Mouse (Mus musculus): ENCODE measurements around the gene Myo1g. TPM values are rescaled to one million over a fixed set of nuclear protein-coding genes. Genes with fewer than 3 reads are reported as not detected.

The Myo1g gene
- total RNA-seq, 2 experiments from 2014 or later, result 0.48 to 0.74 TPM

DNA sequence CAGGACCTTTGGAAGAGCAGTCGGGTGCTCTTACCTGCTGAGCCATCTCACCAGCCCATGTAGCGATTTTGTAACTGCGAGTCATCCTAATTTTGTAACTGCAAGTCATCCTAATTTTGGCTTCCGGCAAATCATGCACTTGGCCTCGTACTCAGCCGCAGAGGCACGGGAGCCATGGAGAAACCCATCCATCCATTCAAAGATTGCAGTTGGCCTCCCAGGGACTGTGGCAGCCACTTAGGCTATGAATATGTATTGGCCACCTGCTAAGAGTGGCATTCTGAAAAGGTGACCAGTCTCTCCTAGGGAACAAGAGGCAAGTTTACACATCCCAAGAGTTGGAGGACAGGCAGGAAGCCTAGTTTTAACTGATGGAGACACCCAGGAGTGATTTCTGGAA, 31.5 kb downstream of the Myo1g start:
- DNase-seq (ENCODE audit: low spot score in 2 of 2), result no peak

DNA sequence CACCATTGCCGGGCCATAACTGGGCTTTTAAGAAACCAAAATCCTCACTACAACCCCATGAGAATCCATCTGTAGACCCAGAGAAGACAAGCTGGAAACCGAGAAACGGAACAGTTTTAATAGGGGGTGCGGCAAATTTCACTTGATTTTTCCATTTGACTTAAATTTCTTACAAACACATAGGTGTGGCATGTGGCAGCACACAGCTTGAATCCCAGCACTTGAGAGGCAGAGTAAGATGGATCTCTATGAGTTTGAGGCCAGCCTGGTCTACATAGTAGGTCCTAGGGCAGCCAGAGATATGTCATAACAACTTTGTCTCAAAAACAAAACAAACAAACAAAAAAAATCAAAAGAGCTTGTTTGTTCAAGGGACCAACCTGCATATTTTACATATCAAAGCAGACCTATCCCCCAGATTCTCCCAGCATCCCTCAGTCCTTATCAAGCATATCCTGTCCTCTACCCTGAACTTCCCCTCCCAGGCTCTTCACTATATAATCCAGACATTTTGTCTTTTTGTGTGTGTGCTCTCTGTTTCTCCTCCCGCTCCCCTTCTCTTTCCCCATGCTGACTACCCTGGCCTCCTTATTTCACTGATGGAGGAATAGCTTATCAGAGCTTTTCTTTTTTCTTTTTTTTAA, 32.6 kb downstream of the Myo1g start:
- DNase-seq (ENCODE audit: low spot score in 2 of 2), result no peak

DNA sequence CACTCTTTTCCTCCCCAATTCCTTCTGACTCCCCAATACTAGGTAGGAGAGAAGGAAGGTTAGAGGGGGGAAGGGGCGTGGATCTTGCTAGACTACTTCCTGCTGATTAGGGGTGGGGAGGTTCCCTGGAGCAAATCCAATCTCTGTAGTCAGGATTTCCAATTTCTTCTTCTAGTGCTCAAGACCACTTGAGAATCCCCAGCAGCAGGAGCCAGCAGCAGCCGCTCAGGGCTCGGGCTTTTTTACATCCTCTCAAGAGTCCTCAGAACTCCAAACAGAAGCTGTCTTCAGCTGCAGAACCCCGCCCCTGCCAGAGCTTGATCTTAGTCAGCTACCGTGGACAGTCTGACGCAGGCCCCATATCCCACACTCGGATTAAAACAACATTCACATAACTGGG, 33.3 kb downstream of the Myo1g start:
- no peak for DNase-seq (ENCODE audit: low spot score in 2 of 2)

DNA sequence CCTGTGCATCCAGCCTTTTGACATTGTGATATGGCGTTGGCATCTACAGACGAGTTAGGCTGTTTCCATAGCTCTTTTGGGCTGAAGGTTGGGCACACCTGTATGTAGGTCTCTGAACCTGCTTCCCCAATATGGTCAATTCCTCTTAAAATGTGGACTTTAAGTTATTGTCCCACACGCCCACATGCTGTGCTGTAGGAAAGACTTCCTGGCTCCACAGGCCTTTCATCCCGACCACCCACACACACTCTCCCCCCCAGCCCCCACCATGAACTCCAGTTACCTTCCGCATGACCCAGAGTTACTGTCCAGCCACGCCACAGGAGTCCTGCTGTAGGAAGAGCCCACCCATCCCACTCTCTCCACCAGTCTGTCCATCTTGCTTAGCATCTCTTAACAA, 33.8 kb downstream of the Myo1g start:
- DNase-seq (ENCODE audit: low spot score in 2 of 2), result no peak

DNA sequence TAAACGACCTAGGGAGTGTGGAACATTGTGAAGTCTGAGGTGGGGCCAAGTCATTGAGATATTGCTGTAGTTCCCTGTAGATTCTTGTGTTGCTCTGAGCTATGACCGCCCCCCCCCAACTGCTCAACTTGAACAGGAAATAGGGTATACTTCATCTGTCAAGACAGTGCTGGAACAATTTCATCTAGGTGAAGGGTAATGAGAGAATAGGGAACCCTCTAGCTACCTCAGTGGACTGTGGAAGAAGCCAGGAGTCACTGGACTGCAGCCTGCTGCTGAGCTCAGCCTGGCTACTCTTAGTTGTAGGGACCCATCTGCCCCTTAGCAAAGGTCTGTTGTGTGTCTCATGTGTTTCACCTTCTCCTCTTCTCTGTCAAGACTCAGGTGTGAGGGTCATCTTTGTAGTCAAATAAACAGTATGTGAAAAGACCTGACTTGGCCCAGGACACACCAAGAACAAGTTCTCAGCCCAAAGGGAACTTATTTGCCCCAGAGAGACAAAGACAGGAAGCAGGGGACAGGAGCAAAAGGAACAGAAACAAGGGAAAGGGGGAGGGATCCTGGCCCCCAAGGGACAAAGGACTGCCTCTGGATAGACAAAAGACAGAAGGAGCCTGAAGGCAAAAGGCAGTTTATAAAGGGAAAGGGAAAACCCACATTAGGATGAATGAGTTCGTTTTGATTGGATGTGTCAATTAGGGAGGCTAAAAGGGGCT, 36.4 kb downstream of the Myo1g start:
- no peak for DNase-seq (ENCODE audit: low spot score in 2 of 2)

DNA sequence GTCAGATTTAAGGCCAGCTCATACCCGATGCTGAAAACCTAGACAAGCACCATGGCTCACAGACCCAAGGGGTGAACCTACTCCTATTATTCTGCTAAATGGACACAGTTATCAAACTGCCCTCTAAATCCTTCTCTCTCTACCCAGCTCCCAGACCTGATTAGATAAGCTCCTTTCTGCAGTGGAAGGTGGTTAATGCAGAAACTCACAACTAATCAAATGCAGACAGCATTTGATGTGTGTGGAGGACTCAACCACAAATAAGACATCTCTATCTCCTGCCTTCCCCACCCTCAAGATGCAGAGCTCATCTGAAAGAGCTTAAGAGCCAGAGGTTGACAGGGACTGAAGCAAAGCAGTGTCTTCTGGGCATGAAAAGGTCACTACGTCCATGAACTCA, 37.7 kb downstream of the Myo1g start:
- DNase-seq (ENCODE audit: low spot score in 2 of 2), result no peak

DNA sequence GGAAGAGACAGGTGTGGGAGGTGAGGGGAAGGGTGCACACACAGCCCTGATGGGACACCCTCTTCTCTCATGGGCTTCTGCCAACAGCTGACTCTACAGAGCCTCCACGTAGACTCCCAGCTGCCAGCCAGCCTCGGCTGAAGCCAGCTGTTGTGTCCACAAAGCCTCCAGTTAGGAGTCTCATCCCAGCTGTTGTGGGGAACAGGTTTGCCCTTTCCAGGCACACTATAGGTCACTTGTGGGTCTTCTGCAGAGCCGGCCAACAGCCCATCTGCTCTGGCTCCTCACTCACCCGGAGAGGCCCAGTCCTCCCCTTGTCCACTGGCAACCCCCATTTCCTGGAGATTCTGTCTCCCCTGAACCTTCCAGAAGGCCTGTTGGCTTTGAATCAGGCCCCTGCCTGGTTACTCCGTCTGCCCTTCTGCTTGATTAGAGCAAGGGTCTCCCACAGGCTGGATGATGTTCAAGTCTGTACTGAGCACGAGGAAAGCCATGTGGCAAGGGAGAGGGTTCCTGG, 39.0 kb downstream of the Myo1g start:
- DNase-seq (ENCODE audit: low spot score in 2 of 2), result no peak

DNA sequence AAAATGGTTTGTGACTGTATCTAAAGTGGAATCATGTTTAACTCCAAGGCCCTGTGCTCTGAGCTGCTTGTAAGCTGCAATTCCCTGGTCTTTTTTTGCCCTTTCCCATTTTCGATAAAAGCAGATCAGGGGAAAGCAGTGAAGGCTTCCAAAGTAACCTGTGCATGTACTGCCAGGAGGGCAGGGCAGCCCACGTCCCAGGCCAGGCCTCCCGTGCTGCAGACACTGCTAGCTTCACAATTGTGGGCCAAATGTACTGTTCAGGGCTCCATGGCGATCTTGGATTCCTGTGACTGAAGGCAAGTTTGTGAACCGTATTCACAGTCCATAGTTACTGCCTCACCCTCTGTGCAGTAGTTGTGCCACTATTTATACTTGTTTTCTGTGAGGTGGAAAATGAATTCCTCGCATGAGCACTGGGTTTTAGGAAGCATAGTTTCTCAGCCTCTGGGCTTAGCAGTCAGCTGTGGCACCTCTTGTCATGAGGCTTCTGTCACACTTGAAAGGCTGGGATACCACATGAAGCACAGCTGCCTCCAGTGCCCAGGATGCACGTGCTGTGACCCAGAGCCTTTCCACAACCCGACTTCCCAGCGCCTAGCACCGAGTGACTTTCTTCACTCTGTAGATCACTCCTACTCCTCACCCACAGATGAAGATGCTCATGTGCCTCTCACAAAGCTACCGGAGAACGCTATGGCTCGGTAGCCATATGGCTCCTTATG, 39.9 kb downstream of the Myo1g start:
- DNase-seq (ENCODE audit: low spot score in 2 of 2), result no peak

DNA sequence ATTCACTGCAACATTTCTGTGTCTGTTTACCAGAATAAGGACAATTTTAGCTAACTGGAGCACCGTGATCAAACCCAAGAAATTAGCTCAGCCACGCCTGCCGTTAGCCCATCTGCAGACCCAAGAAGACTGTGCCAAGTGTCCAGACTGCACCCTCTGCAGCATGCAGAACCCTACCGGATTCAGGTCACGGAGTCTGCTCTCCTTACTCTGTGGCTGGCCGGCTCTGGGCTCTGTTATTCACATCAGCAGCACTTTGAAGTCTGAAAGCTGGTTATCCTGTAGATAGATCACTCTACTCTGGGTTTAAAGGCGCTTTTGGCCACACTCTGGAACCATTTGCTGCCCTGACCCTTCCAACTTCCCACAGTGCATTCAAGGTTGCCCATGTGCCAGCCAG, 40.6 kb downstream of the Myo1g start:
- no peak for DNase-seq (ENCODE audit: low spot score in 2 of 2)

DNA sequence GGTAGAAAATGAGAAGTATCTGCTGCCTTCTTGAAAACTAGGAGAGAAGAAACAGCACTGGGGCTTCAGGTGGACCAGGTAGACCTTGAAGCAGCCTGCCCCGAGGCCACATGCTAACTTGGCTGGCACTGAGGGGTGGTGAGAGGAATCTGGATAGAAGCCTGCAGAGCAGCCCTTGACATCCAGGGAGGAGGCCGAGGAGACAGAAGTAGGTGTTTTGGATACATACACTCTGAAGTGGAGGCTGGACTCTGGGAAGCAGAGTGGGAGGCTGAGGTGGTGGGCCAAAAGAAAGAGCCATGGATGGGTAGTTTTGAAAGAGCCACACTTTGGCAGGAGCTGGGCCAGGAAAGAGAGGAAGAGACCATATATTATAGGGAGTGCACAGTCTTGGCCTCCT, 41.5 kb downstream of the Myo1g start:
- no peak for DNase-seq (ENCODE audit: low spot score in 2 of 2)

DNA sequence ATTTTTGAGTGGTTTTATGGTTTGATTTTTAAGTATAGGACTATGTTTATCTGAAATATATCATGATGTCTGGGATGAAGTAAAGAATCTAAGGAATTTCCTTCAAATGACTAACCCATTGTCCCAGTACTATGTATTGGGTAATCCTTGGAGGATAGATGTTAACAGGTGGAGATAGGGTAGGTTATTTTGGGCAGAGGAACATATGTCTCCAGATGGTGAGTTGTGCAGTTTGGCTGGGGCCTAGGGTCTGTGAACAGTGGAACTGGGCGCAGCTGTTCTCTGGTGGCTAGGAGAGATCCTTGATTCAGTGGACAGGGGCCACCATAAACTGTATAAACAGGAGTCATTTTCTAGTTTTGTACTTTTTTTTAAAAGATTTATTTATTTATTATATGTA, 43.4 kb downstream of the Myo1g start:
- DNase-seq (ENCODE audit: low spot score in 2 of 2), result no peak

DNA sequence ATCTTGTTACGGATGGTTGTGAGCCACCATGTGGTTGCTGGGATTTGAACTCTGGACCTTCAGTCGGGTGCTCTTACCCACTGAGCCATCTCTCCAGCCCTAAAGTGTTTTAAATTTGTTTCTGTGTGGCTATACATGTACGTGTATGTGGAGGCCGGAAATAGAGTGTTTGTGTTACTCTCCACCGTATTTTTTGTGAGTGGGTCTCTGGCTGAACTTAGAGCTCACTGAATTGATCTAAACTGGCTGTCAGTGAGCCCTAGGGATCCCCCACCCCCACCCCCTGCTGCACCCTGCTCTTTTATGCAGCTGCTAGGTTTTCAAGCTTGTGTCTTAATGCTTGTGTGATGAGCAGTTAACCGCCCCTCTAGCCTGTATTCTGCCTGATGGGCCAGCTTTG, 43.9 kb downstream of the Myo1g start:
- DNase-seq (ENCODE audit: low spot score in 2 of 2), result no peak

DNA sequence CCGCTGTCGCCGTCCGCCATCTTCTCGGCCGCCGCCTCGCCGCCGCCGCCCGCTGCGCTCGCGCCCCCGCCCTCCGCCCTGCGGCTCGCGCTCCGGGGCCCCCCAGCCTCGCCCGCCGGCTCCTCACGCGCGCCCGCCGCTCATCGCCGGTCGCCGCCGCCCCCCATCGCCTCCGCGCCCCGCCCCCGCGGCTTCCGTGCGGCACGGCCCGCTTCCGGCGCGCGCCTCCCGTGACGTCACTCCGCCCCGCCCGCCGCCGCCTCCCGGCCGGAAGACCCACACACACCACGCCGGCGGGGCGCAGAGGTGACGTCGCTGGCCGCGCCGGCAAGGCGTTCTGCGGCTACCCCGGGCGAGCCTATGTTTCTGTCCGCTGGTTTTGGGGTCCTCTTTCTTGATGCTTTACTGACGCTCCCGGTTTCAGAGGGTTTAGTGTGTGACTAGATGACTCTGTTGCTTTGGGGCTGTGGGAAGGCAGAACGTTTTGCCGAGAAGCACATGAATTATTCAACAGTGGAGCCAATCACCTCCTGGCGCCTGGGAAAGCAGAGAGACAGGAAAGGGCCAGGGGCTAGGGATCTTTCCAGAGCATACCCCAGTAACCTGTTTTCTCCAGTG, 44.8 kb downstream of the Myo1g start, which contains the start of gene Purb:
Gene Purb (minus strand): TSS at position 51 of the 618 bp plus-strand sequence.
- DNase-seq (ENCODE audit: low spot score in 2 of 2), result peak; percentile 90 to 91

DNA sequence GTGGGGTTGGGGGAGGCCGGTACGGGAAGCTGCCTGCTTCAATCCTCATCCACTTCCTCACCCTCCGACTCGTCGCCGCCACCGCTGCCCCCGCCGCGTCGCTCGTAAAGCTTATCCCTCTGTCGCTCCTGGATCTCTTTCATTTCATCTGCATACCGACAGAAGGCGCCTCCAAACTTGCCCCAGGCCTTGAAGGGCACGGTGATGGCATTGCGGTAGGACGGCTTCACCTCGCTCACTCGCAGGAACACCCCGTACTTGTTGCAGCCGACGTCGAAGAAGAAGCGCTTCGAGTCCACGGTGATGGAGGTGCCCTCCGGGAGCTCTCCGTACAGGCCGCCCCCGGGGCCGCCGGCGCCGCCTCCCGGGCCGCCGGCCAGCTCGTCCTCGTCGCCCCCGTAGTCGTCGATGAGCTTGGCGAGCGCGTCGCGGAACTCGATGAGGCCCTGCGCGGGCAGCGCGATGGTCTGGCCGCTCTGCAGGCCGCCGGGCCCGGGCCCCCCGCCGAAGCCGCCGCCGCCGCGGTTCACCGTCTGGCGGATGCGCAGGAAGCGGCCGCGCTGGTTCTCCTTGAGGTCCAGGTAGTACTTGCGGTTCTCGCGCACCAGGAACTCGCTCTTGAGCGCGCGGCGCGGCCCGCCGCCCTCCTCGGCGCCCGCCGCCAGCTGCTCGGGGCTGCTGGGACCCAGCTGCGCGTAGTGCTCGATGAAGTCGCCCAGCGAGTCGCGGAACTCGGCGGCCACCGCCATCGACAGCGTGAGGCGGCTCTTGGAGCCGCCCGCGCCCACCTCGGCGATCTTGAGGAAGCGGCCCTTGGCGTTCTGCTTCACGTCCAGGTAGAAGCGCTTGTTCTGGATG, 45.7 kb downstream of the Myo1g start:
- DNase-seq (ENCODE audit: low spot score in 2 of 2), result peak; percentile 39 to 57

DNA sequence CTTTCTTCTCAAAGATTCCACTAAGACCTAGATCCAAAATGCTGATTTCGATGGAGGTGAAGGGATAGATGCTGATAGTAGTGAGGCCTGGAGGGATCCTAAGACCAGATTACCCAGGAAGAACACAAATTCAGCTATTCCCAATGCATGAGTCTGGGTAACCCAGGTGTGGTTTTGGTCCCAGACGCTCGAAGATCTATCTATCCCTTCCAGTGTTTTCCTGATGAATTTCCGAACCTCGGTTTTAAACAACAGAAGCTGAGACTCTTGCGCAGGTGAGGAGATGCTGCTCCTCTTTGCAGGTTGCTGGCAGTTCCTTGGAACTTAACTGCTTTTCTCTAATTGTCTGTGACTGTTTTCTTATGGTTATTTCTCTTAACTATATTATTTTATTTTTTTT, 46.4 kb downstream of the Myo1g start:
- DNase-seq (ENCODE audit: low spot score in 2 of 2), result no peak

DNA sequence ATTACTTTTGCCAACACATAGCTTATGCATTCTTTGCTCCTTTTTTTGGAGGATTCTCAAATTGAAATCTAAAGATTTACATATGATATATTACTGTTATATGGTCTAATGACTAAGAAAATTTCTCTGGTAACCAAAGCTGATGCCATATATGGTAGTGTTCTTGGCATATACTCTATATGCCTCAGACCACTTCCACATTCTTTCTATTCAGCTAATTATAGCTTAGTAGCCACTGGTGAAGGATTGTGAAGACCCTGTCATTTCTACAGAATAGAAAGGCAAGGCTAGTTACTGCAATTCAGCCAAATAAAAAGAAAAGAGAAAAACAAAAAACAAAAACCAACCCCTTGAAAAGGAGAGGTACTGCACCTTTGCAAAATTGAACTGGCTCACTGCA, 48.7 kb downstream of the Myo1g start:
- DNase-seq (ENCODE audit: low spot score in 2 of 2), result no peak

DNA sequence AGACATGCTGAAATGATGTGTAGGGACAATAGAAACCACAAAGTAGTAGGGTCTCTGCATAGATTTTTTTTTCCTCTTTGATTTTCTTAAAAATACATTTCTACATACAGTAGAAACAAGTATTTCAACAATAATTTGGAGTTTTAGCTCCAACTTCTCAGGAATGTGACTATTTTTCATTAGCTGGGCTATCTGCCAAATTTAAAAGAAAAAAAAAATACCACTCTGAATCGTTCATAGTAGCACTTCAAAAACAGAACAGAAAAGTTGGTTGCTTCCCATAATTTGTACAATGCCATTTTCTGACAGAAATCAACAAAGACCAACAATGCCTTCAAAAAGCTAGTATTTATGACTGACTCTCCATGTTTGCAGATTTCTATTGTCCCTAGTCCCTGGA, 49.3 kb downstream of the Myo1g start:
- DNase-seq (ENCODE audit: low spot score in 2 of 2), result no peak

DNA sequence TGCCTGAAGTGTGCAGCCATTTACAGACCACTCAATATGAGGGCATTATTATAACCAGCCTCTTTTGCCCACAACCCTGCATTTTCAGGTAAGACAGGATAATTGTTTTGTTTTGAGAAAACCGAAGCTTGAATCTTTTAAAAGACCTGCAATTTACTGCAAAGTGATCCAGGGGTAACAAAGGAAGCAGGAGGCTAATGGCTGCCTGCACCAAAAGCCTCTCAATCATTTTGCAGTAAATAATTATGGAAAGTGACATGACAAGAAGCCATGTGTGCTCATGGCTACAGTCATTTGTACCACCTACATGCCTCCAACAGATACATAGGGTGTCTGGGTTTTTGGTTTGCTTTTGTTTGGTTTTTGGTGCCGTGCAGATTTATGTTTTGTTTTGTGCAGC, 49.7 kb downstream of the Myo1g start:
- DNase-seq (ENCODE audit: low spot score in 2 of 2), result no peak

DNA sequence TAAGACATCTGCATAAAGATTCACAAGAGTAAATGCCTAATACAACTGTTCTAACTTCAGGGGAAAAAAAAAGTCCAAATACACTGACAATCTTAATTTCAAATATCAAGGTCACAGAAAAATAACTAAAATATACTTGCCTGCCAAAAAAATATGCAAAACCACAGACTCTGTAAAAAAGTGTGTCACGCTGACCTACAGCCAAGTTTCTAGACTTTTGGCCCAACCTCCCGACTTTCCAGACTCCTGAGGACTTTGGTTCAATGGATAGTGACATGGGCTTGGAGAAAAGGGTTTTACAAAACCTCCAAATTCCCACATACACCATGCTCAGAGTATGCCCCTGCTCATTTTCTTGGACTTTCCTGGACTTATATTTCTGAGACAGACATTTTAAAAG, 52.2 kb downstream of the Myo1g start:
- no peak for DNase-seq (ENCODE audit: low spot score in 2 of 2)

DNA sequence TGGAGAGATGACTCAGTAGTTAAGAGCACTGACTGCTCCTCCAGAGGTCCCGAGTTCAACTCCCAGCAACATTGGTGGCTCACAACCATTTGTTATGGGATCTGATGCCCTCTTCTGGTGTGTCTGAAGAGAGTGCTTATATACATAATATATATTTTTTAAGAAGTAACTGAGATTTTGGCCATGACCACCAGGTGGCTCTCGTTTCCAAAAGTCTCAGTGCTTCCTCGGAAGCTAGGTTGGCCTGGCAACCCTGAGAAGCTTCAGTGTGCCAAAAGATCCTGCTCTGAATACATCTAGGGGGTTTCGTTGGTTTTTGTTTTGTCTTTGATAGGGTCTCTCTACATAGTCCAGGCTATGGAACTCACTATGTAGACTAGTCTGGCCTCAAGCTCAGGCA, 55.6 kb downstream of the Myo1g start:
- DNase-seq (ENCODE audit: low spot score in 2 of 2), result peak; percentile 41 to 71
